Mouse (Mus musculus) forebrain, embryonic 16.5 days (tissue): Measurements from ENCODE around the gene Dthd1. TPM values are rescaled to one million over a fixed set of nuclear protein-coding genes. Genes with fewer than 3 reads are reported as not detected.

Source experiments
- polyA plus RNA-seq: library from polyadenylated mRNA; unstranded; fragments of >200 nt; fragmentation: Nextera tagmentation; extraction: Ambion mirVana; gene quantifications from 2 replicates; pipeline ENCODE4 v1.2.1, GENCODE M21; 2015

Dthd1 gene
- polyA plus RNA-seq, 1 experiment from 2014 or later: not detected

Other genes starting within 250 kb of the Dthd1 start
- gene Arap2, start 47.7 kb upstream of the Dthd1 start, polyA plus RNA-seq: 3.3 and 6.5 TPM in 2 replicates